Mouse (Mus musculus) Patski (cell line): Measurements from ENCODE around the gene Prkca. TPM values are rescaled to one million over a fixed set of nuclear protein-coding genes. Genes with fewer than 3 reads are reported as not detected.

Experiments used
- ATAC-seq: fragments of 100-300 bp; one replicate; pipeline ENCODE4 v1.8.0; 2021
- CTCF ChIA-PET: fragments of 350-600 bp; sonication (Branson Sonifier 250); formaldehyde crosslinking; loops from one replicate; lab custom pipeline; 2022; ENCODE audit warnings: inconsistent platforms; lab: Charles Lee
- POLR2A ChIA-PET: fragments of 350-600 bp; sonication (Branson Sonifier 250); formaldehyde crosslinking; loops from one replicate; lab custom pipeline; 2022; ENCODE audit warnings: antibody characterized with exemption, inconsistent platforms; lab: Charles Lee
- DNase-seq: peaks from one replicate; pipeline ENCODE4 v3.0.0-alpha.2; 2011; ENCODE audit warnings: low read depth, low spot score
- H3K27me3 ChIP-seq: fragments of 371-371 bp; one replicate; pipeline ENCODE4 v1.5.1; 2021
- CTCF ChIP-seq: fragments of 100-300 bp; IDR thresholded peaks from one replicate; pipeline ENCODE4 v1.5.1; 2021
- in situ Hi-C: fragments of 300-500 bp; cut with MboI; formaldehyde crosslinking; loops from 3 replicates; pipeline ENCODE4 v1.11.1; 2018; ENCODE audit warnings: low pct_unique_long_range_greater_than_20kb, mixed read lengths
- polyA plus RNA-seq: library from polyadenylated mRNA; unstranded; gene quantifications from one replicate; pipeline ENCODE4 v1.2.3, GENCODE M21; 2021

The Prkca gene
- polyA plus RNA-seq, 1 experiment from 2014 or later: 37.4 TPM

DNA sequence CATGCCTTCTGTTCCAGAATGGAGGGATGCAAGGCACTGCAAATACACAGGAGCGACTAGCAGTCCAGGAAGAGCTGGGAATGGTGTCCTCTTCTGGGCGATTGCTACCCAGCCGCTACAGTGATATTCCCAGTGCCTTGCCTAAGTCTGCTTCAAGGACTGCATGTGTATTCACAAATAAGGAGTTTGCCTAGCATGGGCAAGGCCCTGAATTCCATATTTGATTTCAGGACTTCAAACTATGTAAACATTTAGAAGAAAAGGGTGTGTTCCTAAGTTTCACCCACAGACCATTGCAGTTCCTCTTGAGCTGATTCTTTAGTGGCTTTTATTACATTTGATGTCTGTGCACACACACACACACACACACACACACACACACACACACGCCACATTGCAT lies 39.9 kb downstream of the Prkca start:
- ChIA-PET POLR2A (interaction anchor here (0.6 kb wide), 1 partner anchor 53 kb away, joined by 3 read pairs; no protein-coding TSS in a partner anchor), CTCF (no interaction called here)
- in situ Hi-C loops: no loop called here
- no peak for TF ChIP-seq CTCF
- ATAC-seq (no peak), DNase-seq (no peak)
- H3K27me3 ChIP-seq: no peaks in the 10 kb centered on the region

DNA sequence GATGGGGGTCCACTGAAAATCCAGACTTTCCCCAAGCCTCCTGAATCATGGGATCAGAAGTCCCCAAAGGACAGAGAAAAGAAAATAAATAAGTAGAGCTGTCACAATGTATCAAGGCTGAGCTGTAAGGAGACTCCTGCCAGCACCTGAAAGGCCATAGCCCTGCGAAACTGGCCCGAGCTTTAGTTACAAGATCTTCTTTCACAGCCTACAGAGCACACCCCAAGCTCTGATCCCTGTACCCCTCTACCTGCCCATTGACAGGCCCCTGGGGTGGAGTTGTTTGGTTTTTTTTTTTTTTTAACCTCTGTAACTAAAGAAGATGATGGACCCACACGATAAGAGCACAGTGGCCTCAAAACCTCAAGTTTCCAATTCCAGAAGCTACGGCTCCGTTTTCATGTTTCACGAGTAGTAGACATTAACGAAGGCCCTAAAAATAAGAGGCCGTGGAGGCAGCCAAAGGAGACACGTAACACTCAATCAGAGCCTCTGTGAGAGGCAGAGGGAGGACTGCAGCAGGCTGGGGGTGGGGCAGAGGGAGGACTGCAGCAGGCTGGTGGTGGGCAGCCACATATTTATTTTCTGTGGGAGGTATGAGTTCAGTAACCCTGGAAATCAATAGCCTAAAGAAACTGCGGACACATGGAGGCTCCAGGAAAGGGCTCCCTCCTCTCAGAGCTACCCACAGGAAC lies 41.8 kb downstream of the Prkca start:
- no peak for DNase-seq
- in situ Hi-C loops: no loop called here
- no peak for ATAC-seq
- ChIA-PET CTCF (no interaction called here), POLR2A (interaction anchor here (0.6 kb wide), 1 partner anchor 25 kb away, joined by 4 read pairs; no protein-coding TSS in a partner anchor)
- no peaks in the 10 kb centered on the region for H3K27me3 ChIP-seq
- no peak for TF ChIP-seq CTCF

DNA sequence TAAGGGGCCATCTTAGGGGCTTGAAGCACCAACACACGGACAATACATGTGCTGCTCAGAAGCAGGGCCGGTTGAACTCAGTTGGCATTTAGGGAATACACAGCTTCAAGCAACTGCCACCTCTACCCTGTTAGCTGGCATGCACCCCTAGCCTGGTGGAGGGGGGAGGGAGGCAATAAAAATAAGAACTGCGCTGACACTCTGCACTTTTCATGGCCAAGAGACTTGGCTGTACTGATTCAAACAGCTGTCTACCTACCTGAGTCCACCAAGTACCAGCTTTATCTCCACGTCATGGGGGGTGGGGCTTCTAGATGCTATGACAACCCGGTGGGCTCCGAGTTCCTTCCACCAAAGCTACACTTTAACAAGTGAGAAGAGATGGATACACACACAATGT lies 42.7 kb downstream of the Prkca start:
- no peak for DNase-seq
- ChIA-PET CTCF (no interaction called here), POLR2A (no interaction called here)
- in situ Hi-C loops: no loop called here
- TF ChIP-seq CTCF: no peak
- no peaks in the 10 kb centered on the region for H3K27me3 ChIP-seq
- no peak for ATAC-seq

DNA sequence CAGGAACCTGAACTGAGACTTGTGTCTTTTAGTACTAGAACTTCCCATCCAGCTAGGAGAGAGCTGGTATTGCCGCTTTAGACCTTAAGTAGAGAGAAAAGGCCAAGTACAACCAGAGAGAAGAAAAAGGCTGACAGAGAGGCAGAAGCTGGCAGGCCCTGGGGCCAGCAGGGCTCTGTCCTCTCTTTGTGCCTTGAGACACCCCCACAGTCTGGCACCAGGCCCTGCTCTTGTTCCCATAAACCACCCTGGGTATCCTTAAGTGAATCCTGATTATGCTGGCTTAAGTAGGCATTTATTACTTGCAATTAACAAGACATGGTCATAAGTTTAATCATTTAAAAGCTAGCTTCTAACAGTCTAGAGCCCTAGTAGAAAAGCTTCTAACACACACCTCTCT lies 43.3 kb downstream of the Prkca start:
- no peak for DNase-seq
- POLR2A ChIA-PET: no interaction called here

DNA sequence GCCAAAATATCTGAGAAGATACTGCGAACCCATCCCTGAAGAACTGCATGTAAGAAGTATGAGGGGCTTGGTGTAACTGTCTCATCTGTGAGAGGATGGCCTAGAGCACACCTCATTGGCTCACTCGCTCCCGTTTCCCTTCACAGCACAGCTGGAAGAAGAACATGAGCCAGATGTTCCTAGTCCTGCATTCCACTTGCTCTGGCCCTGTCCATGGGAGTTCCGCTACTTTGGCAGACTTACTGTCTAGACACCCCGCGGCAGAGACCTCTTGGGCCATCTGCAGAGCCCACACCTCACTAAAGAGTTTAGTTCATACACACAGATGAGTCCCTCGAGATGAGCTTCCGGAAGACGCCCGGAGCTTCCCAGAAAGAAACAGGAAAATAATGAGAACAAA lies 43.8 kb downstream of the Prkca start:
- POLR2A ChIA-PET: no interaction called here
- no peak for ATAC-seq
- DNase-seq: no peak

More for the DNA sequence above, 43.3 kb downstream of the Prkca start:
- no peak for TF ChIP-seq CTCF
- no peaks in the 10 kb centered on the region for H3K27me3 ChIP-seq
- CTCF ChIA-PET: interaction anchor here (1.2 kb wide), 1 partner anchor 9 kb away, joined by 4 read pairs; no protein-coding TSS in a partner anchor
- in situ Hi-C loops: no loop called here
- ATAC-seq: no peak

DNA sequence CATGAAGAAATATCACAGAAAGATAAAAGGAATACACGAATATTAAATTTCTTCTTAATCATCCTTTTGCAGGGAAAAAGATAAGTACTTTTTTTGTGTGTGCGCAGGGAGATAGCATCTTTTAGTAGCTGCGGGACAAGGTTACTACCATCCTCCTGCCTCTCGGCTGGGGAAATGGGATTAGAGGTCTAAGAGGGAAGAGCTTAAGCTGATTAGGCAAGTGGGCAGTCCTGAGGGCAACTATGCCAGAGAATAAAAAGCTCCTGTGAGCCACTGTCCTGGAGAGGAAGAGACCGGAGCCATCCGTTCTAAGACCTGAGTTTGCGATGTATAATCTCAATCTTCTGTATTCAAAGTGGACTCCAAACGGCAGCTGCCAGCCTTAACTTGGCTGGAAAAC lies 45.8 kb downstream of the Prkca start:
- no peak for DNase-seq
- POLR2A ChIA-PET: interaction anchor here (0.6 kb wide), 1 partner anchor 60 kb away, joined by 4 read pairs; no protein-coding TSS in a partner anchor
- in situ Hi-C loops: no loop called here
- H3K27me3 ChIP-seq: no peaks in the 10 kb centered on the region
- no peak for TF ChIP-seq CTCF
- ATAC-seq: no peak
- CTCF ChIA-PET: interaction anchor here (1.2 to 1.5 kb wide), 2 partner anchors 10 to 15 kb away, joined by 3 to 4 read pairs; no protein-coding TSS in a partner anchor

More for the DNA sequence above, 43.8 kb downstream of the Prkca start:
- no peak for TF ChIP-seq CTCF
- CTCF ChIA-PET: interaction anchor here (1.2 kb wide), 1 partner anchor 9 kb away, joined by 4 read pairs; no protein-coding TSS in a partner anchor
- in situ Hi-C loops: no loop called here
- H3K27me3 ChIP-seq: no peaks in the 10 kb centered on the region

DNA sequence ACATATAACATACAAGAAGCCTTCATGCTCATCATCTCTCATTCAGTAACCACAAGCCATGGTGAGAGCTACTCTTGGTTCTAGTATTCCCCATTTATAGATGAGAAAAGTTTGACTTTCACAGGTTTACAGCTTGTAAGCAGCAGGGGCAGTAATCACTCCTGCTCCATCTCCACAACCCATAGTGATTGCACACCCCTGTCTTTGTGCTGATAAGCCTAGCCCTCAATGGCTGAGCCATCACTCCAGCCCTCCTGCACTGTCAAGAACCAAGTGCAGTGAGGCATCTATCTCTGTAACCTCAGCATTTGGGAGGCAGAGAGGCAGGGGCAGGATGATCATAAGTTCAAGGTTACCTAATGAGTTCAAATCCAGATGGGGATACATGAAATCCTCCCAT lies 48.4 kb downstream of the Prkca start:
- POLR2A ChIA-PET: interaction anchor here (0.8 kb wide), 1 partner anchor 38 kb away, joined by 3 read pairs; no protein-coding TSS in a partner anchor
- no peak for TF ChIP-seq CTCF
- DNase-seq: no peak
- no peaks in the 10 kb centered on the region for H3K27me3 ChIP-seq
- no peak for ATAC-seq
- CTCF ChIA-PET: no interaction called here
- in situ Hi-C loops: no loop called here

DNA sequence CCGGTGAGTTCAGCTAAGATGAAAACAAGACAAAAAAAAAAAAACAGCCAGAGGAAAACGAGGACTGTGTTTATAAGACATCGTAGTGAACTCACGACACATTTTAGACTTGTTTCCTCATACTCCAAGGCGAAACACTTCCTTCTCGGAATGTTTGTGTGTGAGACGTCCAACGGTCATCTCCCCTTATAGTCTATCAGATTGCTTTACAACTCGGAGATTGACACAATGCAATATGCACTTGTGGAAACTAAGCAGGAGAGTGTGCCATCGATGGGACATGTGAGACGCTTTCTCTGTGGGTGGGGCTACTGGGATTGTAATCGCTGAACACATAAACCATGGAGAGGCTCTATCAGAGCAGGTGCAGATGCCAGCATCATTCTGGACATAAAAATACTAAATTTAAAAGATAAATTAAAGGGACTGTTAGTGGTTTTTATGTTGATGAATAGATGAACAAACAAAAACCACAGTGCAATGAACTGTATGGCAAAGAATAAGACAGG lies 49.4 kb downstream of the Prkca start:
- in situ Hi-C loops: no loop called here
- POLR2A ChIA-PET: interaction anchor here (0.7 to 0.8 kb wide), 2 partner anchors 8 to 39 kb away, joined by 3 to 4 read pairs; no protein-coding TSS in a partner anchor
- ATAC-seq (no peak), DNase-seq (no peak)
- no peak for TF ChIP-seq CTCF
- no peaks in the 10 kb centered on the region for H3K27me3 ChIP-seq
- CTCF ChIA-PET: no interaction called here

DNA sequence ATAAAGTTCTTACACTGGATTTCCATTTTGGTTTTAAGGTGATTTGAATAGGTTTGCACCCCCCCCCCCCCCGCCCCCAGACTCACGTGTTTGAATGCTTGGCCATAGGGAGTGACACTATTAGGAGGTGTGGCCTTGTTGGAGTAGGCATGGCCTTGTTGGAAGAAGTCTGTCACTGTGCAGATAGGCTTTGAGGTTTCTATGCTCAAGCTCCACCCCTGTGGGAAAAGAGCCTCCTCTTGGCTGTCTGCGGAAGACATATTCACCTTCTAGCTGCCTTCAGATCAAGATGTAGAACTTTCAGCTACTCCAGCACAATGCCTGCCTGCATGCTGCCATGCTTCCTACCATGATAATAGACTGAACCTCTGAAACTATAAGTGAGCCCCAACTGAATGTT lies 49.9 kb downstream of the Prkca start:
- no peak for ATAC-seq
- no peak for DNase-seq
- POLR2A ChIA-PET: interaction anchor here (0.7 kb wide), 1 partner anchor 7 kb away, joined by 4 read pairs; no protein-coding TSS in a partner anchor
- CTCF ChIA-PET: no interaction called here
- in situ Hi-C loops: no loop called here
- TF ChIP-seq CTCF: no peak
- no peaks in the 10 kb centered on the region for H3K27me3 ChIP-seq

DNA sequence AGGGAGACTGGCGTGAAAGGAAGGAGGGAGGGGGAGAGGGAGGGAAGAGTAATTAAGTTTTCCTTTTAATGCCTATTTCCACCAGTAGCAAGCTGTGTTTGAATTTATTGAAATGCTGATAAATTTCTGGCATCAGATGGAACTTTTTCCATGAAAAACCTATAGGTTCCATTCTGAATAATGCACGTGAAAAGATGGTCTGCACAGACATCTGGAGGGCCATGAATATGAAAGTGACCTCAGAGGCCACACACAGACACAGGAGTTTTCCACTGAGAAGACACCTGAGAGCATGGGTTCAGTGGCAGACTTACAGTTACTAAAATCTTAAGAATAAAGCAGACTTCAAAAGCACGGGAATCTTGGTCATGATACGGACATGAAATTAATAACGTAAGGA lies 54.5 kb downstream of the Prkca start:
- no peaks in the 10 kb centered on the region for H3K27me3 ChIP-seq
- ChIA-PET CTCF (interaction anchor here (1.3 kb wide), 1 partner anchor 9 kb away, joined by 3 read pairs; no protein-coding TSS in a partner anchor), POLR2A (no interaction called here)
- TF ChIP-seq CTCF: no peak
- in situ Hi-C loops: no loop called here
- DNase-seq: no peak
- ATAC-seq: no peak

DNA sequence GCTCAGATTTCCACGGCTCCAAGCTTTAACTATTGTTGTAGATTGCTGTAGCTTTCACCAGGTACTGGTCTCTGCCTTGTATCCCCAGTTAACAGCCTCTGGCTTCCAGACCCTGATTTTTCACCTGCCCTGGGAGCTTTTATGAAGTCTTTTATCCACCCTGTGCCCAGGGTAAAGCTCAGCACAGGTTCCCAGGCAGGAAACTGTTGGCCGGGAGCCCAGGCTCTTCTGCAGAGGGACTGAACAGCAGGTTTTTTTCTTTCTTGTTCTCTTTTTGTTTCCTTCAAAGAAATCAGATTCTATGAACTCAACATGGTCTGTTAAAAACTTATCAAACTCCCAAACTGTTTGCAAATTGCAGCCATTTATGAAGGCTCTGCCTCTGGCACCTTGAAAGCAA lies 56.4 kb downstream of the Prkca start:
- DNase-seq (no peak), ATAC-seq (no peak)
- ChIA-PET CTCF (interaction anchor here (0.7 kb wide), 1 partner anchor 9 kb away, joined by 3 read pairs; no protein-coding TSS in a partner anchor), POLR2A (no interaction called here)
- in situ Hi-C loops: no loop called here
- TF ChIP-seq CTCF: no peak
- no peaks in the 10 kb centered on the region for H3K27me3 ChIP-seq
